Mouse (Mus musculus) heart, adult 9 months (tissue): ENCODE data around the gene Scn1b.
A peak's percentile ranks its signal among the peaks of the same experiment; 100 is the strongest.

Experiments used
- DNase-seq, 2 experiments: peaks; one replicate each; pipeline ENCODE4 v3.0.0; 2022; ENCODE audit warnings: low spot score in 2 of 2

Gene Scn1b

DNA sequence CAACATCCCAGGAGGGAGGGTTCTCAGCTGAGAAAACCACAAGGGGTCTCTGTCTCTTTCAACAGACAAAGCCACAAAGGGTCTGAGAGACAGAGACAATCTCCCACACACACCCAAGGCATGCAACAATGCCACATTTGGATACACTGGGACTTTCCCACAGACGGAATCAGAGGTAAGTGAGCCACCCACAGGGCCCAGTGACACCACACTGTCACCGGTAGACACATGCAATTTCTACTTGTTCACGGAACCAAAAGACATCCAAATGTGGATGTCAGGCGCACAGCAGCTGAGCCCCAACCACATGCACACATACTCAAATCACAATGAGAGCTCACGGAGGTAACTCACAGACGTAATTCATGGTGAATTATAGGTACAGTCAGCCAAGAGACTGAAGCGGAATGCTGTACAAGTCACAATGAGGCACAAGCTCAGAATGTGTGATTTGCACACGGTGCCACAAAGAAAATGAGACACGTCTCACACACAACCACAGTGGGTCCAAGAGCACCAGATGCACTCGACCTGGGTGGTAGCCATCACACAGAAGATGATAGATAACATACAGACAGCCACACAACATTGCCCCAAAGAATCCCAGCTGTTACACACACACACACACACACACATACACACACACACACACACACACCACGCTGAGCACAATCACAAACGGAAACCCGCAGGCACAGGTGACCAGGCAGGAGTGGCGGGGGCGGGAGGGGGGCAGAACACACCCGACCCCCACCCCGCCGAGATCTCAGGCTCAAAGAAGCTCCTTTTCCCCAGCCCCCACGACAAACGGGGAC is 23.2 kb upstream of the Scn1b start:
- DNase-seq = no peak

DNA sequence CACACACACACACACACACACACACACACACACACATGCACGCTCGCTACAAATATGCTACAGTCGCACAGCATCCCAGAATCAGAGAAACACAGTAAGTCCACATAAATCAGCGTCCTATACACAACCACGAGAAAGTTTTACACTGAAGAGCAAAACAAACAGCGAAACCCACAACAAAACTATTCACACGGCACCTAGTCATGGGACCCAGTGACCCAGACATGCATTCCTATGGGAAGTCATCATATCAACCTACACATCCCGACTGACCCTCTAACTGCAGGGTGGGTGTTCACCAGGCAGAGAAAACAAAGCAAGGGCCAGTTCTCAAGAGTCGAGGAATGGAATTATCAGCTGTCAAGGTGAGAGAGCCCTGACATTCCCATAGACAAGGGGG is 22.5 kb upstream of the Scn1b start:
- DNase-seq = no peak

DNA sequence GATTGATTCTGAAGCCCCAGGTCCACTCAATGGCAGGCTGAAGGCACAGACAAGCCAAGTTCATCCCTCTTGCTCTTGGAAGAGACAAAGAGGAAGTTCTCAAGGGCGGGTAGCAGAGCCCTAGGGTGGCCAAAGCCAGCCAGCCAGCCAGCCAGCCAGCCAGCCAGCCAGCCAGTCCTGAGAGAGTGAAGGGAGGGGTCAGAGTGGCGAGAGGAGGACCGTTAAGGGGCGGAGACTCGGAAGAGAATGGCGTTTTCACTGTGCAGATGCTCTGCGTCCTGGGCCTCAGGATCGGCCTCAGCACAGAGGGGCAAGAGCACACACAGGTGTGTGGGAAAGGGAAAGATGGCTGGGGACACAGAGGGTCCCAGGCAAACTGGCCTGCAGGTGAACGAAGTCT is 22.0 kb upstream of the Scn1b start:
- peak; percentile 71 to 72 for DNase-seq

DNA sequence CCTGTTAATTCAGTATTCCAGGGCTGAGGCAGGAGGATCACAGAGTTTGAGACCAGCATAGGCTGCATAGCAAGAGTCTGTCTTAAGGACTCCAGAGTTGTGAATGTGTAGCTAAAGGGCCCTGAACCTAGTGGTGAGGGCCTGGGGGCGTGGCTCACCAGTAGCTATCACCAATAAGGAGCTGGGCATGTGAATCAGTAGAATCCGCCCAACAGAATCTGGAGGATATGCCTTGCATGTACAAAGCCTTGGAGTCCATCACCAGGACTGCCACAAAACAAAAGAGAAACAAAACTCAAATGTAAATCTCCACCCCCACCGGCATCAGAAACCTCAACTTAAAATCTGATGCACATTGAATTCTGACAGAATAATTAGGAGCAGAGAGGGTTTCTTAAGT is 21.3 kb upstream of the Scn1b start:
- no peak for DNase-seq

DNA sequence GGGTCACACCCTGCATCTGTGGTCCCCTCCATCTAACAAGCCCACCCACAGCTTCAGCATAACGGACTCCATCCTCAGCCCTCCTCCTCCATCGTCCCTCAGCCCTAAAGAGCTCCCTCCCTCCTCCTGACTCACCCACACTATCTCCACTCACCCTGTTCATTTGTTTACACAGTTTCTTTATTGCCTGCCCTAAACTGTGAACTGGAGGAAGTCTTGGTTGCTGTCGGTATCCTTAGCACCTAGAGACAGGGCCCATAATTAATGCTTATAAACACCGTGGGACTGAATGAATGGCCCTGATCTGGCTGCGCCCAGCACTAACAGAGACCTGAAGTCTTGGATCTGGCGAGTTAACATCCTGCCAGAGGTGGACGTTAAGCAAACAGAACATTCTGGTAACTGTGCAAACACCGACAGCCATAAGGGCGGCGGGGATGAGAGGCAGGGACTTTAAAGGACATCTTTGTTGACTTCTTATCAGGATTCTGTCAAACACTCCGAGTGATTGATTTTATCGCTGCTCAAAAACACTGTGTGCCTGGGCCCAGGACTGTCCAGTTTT is 18.9 kb upstream of the Scn1b start:
- DNase-seq = no peak

DNA sequence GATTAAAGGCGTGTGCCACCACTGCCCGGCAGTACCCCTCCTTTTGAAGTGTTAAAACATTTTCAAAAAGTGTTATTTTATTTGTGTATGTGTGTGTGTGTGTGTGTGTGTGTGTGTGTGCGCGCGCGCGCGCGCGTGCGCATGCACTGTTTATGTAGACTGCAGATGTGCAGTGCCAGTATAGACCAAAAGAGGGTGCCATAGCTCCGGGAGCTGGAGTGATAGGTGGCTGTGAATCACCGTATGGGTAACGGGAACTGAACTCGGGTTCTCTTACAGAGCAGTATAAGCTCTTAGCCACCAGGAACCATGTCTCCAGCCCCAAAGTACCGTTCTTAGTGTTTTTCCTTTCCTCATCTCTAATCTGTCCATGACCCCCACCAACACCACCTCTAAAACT is 18.1 kb upstream of the Scn1b start:
- no peak for DNase-seq

DNA sequence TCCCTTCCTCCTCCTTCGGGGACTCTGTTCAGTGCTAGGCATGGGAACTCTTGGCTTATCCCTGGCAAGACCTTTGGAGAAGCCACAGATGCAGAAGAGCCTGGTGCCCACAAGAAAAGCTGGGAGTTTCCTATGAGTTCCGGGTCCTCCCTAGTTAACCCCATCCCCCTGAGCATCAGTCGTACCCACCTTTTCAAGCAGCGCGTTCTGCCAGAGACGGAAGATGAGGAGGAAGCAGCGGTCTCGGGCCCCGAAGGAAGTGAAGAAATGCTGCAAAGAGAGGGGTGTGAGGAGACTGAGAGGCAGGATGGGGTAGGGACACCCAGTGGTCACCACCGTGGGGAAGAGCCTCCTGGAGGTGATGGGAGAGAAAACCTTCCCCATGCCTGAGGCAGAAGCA is 14.1 kb upstream of the Scn1b start:
- DNase-seq = no peak

DNA sequence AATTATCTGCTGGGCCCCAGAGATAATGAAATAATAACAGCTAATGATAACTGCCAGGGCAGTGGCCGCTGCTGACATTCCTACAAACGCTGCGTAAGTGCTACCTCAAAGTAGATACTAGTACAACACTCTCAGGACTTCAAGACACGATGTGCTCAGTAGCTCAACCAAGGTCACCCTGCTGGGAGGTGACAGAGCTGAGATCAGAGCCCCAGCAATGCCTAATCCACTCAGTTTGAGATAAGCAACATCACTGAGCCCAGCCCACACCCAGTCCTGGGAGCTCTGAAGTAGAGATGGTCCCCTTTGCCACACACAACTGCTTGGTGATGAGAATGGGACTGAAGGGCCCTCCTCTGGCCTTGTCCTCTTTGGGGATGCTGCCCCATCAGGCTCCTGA is 13.5 kb upstream of the Scn1b start:
- no peak for DNase-seq

DNA sequence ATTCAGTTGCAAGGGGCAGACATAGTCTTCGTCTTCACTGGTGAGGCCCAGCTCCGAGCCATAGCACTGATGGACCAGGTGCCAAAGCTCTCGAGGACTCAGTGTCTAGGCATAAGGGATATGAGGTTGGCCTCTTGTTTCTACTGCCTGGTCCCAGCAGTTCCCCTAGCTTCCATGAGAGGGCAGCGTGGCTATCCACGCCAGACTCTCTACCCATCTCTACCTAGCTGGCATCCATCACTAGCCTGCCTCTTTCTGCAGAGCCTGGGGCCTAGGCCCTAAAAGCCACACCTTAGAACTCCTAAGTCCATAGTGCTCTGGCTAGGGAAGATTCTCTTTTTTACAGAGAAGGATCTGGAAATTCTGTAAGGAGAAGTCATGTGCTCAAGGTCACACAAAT is 13.0 kb upstream of the Scn1b start:
- no peak for DNase-seq

DNA sequence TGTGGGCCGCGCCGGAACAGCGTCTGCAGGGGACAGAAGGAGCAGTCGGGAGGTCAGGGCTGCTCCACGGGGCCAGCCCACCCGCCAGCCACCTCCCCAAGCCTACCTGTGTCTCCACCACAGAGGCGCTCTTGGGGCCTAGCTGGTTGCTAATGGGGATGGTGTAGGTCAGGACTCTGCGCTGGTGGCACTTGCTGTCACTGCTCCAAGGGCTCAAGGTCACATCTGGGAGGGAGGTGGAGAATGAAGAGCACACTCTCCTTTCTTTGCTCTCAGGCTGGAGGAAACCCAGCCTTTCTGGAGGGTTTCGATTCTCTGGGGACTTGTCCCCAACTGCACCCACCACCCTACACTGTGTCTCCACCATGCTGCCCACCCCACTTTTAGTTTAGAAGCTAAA is 8.9 kb upstream of the Scn1b start:
- DNase-seq = no peak

DNA sequence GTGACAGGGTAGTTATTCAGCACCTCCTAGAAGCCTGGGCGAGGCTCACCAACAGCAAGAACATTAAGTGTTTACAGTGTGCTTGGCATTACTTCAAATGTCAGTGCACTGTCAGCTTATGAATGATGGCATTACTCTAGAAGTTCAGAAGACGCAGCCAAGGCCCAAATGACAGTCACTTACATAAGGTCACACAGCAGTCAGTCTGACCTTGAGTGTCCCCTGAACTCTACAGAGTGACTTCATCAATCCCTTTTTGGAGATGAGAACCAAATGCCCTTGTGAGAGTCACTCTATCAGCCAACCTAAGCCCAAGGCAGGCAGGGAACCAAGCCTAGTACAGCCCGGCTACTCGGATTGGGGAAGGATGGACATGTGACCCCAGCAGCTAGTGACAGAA is 5.1 kb upstream of the Scn1b start:
- no peak for DNase-seq

DNA sequence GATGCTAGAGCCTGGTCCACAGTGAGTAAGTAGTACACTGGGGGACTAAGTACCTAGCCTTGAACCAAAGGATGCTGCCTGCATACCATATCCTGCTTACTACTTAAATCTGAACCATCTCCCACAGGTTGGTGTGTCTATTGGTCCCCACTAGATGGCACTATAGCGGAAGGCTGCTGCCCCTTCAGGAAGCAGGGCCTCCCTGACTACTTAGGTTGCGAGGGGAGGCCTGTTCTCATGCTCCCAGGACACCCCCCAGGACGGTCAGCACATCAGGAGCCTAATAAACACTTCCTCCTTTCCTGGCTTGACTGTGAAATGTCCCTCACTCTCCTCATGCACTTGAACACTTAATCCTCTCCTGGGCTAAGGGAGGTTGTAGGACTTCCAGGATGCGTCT is 4.0 kb upstream of the Scn1b start:
- DNase-seq = peak; percentile 48 to 51

DNA sequence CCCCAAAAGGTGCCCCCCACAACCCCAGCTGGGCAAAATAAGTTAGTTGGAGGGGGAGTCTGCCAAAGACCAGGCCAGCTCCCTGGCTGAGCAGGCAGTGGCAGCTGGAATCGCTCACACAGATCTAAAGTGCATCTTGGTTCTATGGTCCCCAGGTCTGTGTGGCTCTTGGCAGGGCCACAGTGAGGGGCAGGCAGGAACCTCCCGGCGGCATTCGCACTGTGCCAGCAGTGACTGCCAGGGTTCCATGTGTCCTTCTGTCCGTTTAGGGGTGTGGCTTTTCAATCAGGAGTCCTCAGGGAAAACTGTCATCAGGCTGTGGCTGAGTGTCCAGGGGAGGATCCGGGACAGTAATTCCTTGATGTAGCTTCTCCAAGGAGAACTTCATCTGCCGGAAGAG is 3.4 kb upstream of the Scn1b start:
- no peak for DNase-seq

DNA sequence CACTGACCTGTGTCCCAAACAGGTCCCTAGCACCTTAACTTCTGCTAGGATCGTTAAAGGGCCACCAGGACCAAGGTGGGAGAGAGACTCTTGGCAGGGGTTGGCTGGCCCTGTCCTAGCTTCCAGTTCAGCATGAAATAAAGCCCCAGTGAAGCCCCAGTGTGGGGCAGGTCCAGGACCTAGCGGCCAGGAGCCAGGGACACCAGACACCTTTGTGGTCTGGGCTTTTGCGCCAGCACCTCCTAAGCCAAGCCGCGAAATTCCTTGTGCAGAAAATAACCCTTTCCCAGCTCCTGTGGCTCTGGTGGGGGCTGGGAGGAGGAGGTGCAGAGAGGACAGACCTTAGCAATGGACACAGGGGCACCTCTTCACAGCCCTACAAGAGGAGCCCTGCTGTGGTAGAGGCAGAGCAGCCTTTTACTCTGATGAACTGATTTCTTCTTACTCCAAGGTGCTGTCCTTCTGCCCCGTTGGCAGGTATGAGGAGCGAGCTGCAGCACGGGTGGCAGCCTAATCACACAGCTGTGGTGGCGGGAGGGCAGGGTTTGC is 1.4 kb upstream of the Scn1b start:
- DNase-seq = no peak

DNA sequence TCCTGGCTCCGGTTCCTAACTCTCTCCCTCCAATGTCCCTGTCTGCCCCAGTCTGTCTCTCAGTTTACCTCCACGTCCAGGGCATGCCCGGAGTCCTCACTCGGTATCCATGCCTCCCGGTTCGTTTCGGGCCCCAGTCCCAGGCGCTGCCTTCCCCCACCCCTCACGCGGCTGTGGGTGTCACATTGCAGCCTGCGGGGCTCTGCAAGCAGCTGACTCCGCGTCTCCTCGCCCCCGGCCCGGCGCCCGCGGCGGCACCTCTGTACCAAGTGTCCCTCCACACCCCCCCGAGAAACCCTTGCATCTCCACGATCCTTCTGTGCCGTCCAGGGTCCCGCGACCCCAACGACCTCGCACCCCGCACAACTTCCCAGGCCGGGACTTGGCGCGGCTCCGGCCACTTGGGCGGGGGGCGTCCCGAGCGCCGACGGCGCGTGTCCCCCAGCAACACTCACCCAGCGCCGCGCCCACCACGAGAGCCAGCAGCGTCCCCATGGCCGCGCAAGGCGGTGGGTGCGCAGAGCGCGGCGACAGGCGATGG is 522 bp downstream of the Scn1b start:
- no peak for DNase-seq

DNA sequence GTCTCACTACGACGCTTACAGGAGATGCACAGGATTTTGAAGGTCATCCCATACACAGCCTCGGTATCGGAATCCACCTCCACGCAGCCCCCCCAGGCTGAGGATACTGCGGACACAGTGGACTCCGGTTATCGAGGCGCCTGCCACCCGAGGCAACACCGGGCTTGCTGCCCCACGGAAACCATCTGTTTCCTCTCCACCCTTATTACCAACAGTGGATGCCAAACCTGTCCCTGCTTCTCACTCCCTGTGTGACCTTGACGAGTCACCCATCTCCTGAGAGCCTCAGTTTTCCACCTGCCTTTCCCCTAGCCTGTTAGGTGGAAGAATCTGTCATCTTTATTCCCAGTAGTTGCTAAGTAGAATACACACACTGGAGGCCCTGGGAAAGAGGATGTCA is 1.7 kb downstream of the Scn1b start:
- no peak for DNase-seq

DNA sequence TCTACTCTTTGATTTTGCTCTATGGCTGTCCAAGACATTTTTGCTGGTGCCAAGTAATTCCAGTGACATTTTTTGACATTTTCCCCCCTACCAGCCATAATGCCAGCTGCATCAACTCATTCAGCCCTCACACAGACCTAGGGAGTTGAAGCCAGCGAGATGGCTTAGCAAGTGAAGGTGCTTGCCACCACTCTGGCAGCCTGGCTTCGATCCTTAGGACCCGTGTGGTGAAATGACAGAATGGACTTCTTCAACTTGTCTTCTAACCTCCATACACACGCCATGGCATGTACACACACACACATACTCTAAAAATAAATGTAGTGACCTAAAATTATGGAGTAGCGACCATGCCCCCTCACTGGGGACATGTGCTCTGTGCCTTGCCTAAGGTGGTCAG is 2.4 kb downstream of the Scn1b start:
- DNase-seq = no peak

DNA sequence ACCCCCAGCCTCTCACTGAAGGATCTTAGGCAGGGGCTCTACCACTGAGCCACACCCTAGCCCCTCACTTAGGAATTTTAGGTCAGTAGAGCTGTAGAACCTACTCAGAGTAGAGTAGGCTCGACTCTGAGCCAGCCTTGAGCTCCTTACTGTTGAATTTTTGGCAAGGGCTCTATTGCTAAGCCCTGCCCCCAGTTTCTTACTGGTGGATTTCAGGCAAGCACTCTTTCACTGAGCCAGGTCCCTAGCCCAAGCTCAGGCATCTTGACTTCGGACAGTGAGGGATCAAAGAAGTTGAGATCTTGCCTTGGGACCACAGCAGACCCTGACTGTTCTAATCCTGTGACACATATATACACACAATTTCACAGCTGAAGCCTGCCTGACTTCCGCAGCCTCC is 3.1 kb downstream of the Scn1b start:
- DNase-seq = no peak

DNA sequence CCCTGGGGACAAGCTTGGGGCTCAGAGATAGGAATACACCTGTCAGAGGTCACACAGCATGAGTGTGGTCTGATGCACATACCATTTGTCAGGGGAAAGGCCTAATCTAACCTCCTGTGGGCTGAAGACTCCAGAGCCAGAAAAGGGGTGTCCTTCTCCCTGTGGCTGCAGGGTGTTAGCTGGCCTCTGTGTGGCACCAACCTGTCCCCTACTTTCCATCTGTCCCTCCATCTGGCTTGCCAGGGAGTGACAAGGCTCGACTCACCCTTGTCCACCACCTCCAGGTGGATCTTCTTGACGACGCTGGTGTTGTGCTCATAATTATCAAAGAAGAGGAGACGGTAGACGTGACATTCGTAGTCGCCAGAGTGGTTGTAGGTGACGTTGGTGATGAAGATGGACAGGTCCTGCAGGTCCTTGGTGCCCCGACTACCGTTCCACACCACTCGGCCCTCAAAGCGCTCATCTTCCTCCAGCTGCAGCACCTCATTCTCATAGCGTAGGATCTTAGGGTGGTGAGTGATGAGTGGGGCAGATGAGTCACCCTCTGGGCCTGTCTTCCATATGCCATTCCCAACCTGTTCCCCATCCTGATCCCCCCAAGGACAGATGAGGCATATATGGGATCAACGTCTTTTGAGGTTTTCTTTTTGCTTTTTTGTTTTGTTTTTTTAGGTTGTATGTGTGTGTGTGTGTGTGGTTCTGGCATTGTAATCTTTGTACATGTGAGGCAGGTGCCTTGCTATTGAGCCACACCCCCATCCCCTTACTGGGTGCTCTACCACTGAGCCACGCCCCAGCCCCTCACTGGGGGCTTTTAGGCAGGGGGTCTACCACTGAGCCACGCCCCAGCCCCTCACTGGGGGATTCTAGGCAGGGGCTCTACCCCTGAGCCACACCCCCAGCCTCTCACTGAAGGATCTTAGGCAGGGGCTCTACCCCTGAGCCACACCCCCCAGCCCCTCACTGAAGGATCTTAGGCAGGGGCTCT is 3.9 kb downstream of the Scn1b start:
- DNase-seq = no peak

DNA sequence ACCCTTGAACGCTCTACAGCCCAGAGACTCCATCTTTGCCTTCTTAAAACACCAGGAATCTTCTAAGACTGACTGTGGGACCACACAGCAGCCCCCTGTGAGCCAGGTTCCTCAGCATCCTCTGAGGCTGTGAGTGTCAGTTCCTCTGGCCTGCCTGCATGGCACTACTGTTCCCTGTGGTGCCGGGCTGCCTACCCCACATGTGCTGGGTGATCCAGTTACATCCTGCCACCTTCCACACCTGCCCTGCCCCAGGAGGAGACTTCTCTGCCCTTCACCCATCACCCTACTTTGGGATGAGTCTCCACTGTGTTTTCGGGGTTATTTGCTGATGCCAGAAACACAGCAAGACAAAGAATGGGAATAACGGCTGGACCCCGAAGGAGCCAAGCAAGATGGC is 7.2 kb downstream of the Scn1b start:
- no peak for DNase-seq

DNA sequence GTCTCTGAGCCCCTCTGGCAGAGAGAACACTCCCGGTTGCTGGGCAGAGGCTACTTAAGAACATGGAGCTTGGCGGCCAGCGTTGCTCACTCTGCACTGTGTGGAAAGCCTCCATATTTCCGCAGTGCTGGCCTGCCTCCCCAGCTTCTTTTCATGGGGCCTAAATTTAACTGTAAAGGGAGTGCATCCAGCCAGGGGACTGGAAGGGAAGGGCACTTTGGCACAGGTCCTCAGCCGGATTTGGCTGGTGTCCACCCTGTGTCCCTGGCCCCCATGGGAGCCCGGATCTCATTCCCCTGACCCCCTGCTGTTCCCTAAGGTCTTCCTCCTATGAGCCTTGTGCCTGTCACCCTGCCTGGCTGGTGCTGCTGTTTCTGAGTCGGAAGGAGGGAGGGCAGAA is 8.3 kb downstream of the Scn1b start:
- DNase-seq = peak; percentile 39 to 51

DNA sequence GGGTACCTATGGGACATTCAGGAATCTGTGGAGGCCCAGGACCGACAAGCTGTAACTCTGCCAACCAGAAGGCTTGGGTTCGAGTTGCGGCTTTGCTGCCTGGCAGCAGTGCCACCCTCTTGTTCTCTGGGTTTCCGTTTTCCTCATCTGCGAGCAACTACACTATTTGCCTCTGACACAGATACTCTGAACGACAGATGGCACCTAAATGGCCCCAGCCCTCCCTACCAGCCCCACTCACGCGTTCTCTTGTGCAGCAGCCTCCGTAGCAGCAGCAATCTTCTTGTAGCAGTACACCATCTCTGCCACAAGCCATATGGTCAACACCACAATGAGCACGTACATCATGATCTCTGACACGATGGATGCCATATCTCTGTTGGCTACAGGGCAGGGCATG is 9.3 kb downstream of the Scn1b start:
- no peak for DNase-seq
